Mouse (Mus musculus) limb, embryonic 10.5 days (tissue): Measurements from ENCODE around the gene Unc79. TPM values are rescaled to one million over a fixed set of nuclear protein-coding genes. Genes with fewer than 3 reads are reported as not detected.

Experiments
- DNase-seq: peaks from one replicate; pipeline ENCODE4 v3.0.0-alpha.2; 2017; ENCODE audit warnings: low spot score
- H3K27ac ChIP-seq: fragments of 300-500 bp; sonication (generic); 2 replicates; pipeline ENCODE4 v1.5.1; 2016; ENCODE audit warnings: mild to moderate bottlenecking
- H3K27me3 ChIP-seq: fragments of 300-500 bp; sonication (generic); 2 replicates; pipeline ENCODE4 v1.6.1; 2016; ENCODE audit warnings: low read depth, mild to moderate bottlenecking; ENCODE audit not compliant: poor library complexity, severe bottlenecking
- H3K36me3 ChIP-seq: fragments of 300-500 bp; sonication (generic); 2 replicates; pipeline ENCODE4 v1.6.1; 2016; ENCODE audit warnings: mild to moderate bottlenecking, moderate library complexity
- H3K4me1 ChIP-seq: fragments of 300-500 bp; sonication (generic); 2 replicates; pipeline ENCODE4 v1.6.1; 2016
- H3K4me3 ChIP-seq: fragments of 300-500 bp; sonication (generic); 2 replicates; pipeline ENCODE4 v1.5.1; 2016; ENCODE audit warnings: mild to moderate bottlenecking, moderate library complexity
- H3K9me3 ChIP-seq: fragments of 300-500 bp; sonication (generic); replicated peaks from 2 replicates; pipeline ENCODE4 v1.6.1; 2016; ENCODE audit warnings: mild to moderate bottlenecking
- WGBS: fragments of 180-500 bp; shearing (Covaris S2); methylation state at CpG from one replicate; pipeline ENCODE4 v1.1.7; 2016; 5-methylcytosine and 5-hydroxymethylcytosine counted together
- polyA plus RNA-seq: library from polyadenylated mRNA; unstranded; fragments of >200 nt; fragmentation: Nextera tagmentation; extraction: Ambion mirVana; gene quantifications from 2 replicates; pipeline ENCODE4 v1.2.1, GENCODE M21; 2016

Gene Unc79
- polyA plus RNA-seq = 0.05 TPM in 2 replicates

GRCm38 (mm10) chr12:102948778-102949394 is at the start of gene Unc79:
Gene Unc79 (plus strand): TSS chr12:102948859.
- no peaks in the 10 kb centered on the region for H3K9me3 ChIP-seq
- peak within 1 kb of the TSS; percentile 58 for H3K4me3 ChIP-seq
- H3K36me3 ChIP-seq = no peaks in the 10 kb centered on the region
- peaks cover 37% of the 10 kb centered on the region for H3K27me3 ChIP-seq
- WGBS = under 1% methylated on average over 48 of the region's 48 CpGs
- H3K27ac ChIP-seq = no peak within 1 kb of the TSS
- peaks cover 15% of the 10 kb centered on the region for H3K4me1 ChIP-seq
- DNase-seq = peak; percentile 47

GRCm38 (mm10) chr12:102899091-102899490 is 49.6 kb upstream of the Unc79 start, which contains the start of gene Cox8c:
Gene Cox8c (plus strand): TSS chr12:102899316.
- DNase-seq = no peak
- no peak within 1 kb of the TSS for H3K27ac ChIP-seq
- no peaks in the 10 kb centered on the region for H3K36me3 ChIP-seq
- H3K4me1 ChIP-seq = no peaks in the 10 kb centered on the region
- 89% methylated on average over 17 of the region's 17 CpGs for WGBS
- no peak within 1 kb of the TSS for H3K4me3 ChIP-seq
- H3K27me3 ChIP-seq = no peaks in the 10 kb centered on the region
- no peaks in the 10 kb centered on the region for H3K9me3 ChIP-seq

DNA sequence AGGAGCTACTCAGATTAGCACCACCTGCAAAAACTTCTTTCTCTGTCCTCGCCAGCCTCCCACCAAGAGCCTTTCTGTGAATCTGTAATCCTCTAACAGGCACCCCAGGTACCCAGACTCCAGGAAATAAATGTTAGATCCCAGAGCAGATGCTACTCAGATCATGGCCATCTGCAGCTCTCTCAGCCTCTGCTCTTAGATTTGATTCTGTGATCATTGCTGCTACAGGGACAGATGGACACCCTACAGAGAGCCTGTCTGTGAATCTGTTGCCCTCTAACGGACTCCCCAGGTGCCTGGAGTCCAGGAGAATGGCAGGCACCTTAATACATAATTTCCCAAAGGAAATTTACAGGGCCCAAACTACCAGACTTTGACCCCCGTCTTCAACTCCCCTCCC is 40.5 kb upstream of the Unc79 start:
- Histone ChIP-seq H3K4me1 (no peaks in the 10 kb centered on the region; the same call in 1 of the 2 replicates), H3K27ac (no peak overlapping the region), H3K36me3 (no peaks in the 10 kb centered on the region), H3K27me3 (peaks cover 36% of the 10 kb centered on the region; the same call in 1 of the 2 replicates), H3K9me3 (no peaks in the 10 kb centered on the region), H3K4me3 (no peak overlapping the region)
- 61% methylated on average over 3 of the region's 3 CpGs for WGBS
- DNase-seq = no peak

DNA sequence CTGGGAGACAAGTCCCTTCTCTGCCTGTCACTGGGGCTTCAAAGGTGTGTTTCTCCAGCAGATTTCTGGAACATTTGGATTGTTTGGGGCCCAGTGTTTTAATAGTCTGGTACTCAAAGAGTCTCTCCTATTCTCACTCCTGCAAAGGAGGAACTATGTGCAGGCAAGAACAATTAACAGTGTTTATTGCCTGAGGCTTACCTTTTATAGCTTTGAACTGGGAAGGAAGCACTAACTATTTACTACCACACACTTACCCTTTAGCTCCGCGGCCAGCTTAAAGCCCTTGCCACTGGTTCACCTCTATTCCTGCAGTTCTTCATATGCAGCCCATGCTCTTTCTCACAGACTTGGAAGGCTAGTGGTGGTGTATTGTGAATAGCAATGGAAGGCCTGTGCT is 32.6 kb upstream of the Unc79 start:
- no peak for DNase-seq
- peaks cover 51% of the 10 kb centered on the region for H3K27me3 ChIP-seq
- H3K9me3 ChIP-seq = no peaks in the 10 kb centered on the region
- 56% methylated on average over 2 of the region's 2 CpGs for WGBS
- peaks cover 11% of the 10 kb centered on the region; the same call in 1 of the 2 replicates for H3K4me1 ChIP-seq
- H3K4me3 ChIP-seq = no peak overlapping the region
- H3K27ac ChIP-seq = no peak overlapping the region
- no peaks in the 10 kb centered on the region for H3K36me3 ChIP-seq

DNA sequence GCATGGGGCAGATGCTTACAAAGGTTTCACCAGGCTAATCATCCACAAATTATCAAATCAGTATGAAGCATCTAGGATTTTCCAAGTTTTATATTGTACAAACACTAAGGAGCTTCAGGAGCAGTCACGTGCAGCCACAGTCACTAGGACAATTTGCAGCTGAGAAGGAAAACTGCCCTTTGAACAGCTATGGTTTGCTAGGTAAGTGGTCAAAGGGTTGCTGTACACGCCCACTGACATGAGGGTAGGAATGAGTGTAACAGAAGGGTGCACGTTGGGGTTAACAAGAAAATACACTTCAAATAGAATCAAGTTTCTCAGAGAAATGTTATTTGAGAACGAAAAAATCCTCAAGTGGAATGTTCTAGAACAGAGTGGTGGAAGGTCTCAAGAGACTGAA is 18.9 kb upstream of the Unc79 start:
- no peak overlapping the region for H3K4me3 ChIP-seq
- H3K27me3 ChIP-seq = no peaks in the 10 kb centered on the region; the same call in 1 of the 2 replicates
- no peak for DNase-seq
- H3K4me1 ChIP-seq = no peaks in the 10 kb centered on the region
- no peak overlapping the region for H3K27ac ChIP-seq
- 85% methylated on average over 4 of the region's 4 CpGs for WGBS
- H3K9me3 ChIP-seq = no peaks in the 10 kb centered on the region
- H3K36me3 ChIP-seq = no peaks in the 10 kb centered on the region

DNA sequence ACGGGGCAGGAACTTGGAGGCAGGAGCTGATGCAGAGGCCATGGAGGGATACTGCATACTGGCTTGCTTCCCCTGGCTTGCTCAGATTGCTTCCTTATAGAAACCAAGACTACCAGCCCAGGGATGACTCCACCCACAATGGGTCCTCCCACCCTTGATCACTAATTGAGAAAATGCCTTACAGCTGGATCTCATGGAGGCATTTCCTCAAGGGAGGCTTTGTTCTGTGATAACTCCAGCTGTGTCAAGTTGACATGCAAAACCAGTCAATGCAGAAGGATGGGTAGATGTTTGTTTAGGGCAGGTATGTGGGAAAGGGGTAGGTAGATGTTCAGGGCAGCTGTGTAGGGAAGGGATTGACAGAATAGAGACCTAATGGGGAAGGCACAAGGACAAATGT is 18.3 kb upstream of the Unc79 start:
- Histone ChIP-seq H3K4me1 (no peaks in the 10 kb centered on the region), H3K27me3 (no peaks in the 10 kb centered on the region; the same call in 1 of the 2 replicates), H3K36me3 (no peaks in the 10 kb centered on the region), H3K9me3 (no peaks in the 10 kb centered on the region), H3K4me3 (no peak overlapping the region), H3K27ac (no peak overlapping the region)
- 66% methylated on average over 1 of the region's 1 CpGs for WGBS
- no peak for DNase-seq

- Histone ChIP-seq H3K27me3 (no peaks in the 10 kb centered on the region; the same call in 1 of the 2 replicates), H3K4me3 (no peak overlapping the region), H3K9me3 (no peaks in the 10 kb centered on the region), H3K36me3 (no peaks in the 10 kb centered on the region), H3K27ac (no peak overlapping the region), H3K4me1 (no peaks in the 10 kb centered on the region)
- no peak for DNase-seq
- 90% methylated on average over 7 of the region's 7 CpGs for WGBS
Measured at GRCm38 (mm10) chr12:102930789-102931188, 17.9 kb upstream of the Unc79 start.

DNA sequence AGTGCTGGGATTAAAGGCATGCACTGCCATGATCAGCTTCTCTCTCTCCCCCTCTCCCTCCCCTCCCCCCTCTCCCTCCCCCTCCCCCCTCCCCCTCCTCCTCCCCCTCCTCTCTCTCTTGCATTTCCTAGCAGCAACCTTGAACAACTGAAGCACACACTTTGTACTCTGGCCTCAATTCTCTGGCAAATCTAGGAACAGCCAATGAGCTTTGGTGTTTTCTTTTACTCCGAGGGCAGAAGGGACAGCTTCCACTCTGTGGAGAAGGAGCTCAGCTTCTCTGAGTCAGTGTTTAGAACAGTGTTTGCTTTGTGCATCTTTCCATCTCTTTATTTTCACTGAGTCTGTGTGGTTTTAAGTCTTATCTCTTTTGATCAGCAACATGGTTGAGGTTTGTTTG is 12.8 kb upstream of the Unc79 start:
- DNase-seq = no peak
- WGBS = 72% methylated on average over 1 of the region's 1 CpGs
- no peaks in the 10 kb centered on the region for H3K4me1 ChIP-seq
- no peak overlapping the region for H3K27ac ChIP-seq
- H3K36me3 ChIP-seq = no peaks in the 10 kb centered on the region
- no peak overlapping the region for H3K4me3 ChIP-seq
- no peaks in the 10 kb centered on the region for H3K27me3 ChIP-seq
- no peaks in the 10 kb centered on the region for H3K9me3 ChIP-seq

- WGBS = 100% methylated on average over 1 of the region's 1 CpGs
- DNase-seq = no peak
- H3K27ac ChIP-seq = no peak overlapping the region
- H3K9me3 ChIP-seq = no peaks in the 10 kb centered on the region
- H3K4me1 ChIP-seq = peaks cover 15% of the 10 kb centered on the region
- H3K4me3 ChIP-seq = no peak overlapping the region
- no peaks in the 10 kb centered on the region for H3K36me3 ChIP-seq
- peaks cover 37% of the 10 kb centered on the region for H3K27me3 ChIP-seq
Measured at GRCm38 (mm10) chr12:102945571-102945970, 3.1 kb upstream of the Unc79 start.

DNA sequence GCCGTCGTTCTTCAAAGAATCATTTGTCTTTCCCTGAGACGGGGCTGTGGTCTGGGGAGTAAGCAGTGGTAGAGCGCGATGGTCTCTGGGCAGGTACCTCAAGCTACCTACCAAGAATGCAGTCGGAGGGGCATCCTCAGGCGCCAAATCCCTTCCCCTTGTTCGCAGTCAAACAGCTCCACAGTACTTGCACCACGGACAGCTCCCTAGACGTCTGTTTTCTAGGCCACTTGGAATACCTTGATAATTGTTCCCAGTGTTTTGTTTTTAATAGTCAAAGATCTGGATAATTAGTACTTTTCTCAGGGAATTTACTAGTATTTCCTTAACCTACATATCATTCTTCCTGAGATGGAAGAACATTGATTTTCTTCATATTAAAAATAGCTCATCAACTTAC is 833 bp upstream of the Unc79 start:
- H3K27me3 ChIP-seq = peaks cover 37% of the 10 kb centered on the region
- no peak for DNase-seq
- H3K4me1 ChIP-seq = peaks cover 15% of the 10 kb centered on the region
- 27% methylated on average over 10 of the region's 10 CpGs for WGBS
- no peak overlapping the region for H3K27ac ChIP-seq
- H3K4me3 ChIP-seq = no peak overlapping the region
- H3K36me3 ChIP-seq = no peaks in the 10 kb centered on the region
- no peaks in the 10 kb centered on the region for H3K9me3 ChIP-seq

DNA sequence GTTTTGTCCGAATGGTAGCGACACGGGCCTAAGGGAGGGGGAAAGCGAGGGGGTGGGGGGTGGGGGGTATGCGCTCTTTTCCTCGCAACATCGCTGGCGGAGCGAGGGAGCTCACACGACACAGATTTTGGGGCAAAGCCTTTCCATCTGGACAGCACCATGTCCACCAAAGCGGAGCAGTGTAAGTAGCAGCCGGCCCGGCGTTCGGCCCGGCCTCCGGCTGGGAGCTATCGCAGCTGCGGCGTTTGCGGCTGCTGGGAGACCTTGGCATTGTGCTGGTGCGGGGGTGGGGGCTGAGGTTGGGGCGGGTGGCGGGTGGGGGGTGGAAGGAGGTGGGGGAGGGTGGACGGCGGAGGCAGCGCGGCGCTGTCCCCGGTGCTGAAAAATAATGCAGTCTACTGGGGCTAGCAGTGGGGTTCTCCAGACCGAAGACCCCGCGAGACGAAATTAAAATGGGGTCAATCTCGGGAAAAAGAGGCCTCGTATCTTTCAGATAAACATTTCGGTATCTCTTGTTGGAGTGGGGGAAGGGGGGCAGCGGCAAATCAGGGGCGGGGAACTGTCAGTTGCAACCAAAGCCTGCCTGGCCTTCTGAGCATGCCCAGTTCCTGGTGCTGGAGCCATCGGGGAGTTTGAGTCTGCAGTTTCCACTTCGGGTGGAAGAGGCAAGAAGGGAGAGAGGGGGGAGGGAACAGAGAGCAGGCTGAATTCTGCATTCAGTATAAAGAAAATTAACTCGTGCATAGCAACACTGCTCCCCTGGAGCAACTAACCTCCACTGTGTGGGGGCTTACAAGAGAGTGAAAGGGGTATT is 943 bp downstream of the Unc79 start:
- no peak overlapping the region for H3K27ac ChIP-seq
- H3K36me3 ChIP-seq = no peaks in the 10 kb centered on the region
- peaks cover 37% of the 10 kb centered on the region for H3K27me3 ChIP-seq
- DNase-seq = peak; percentile 82
- peaks cover 15% of the 10 kb centered on the region for H3K4me1 ChIP-seq
- peak overlapping the region; percentile 58 for H3K4me3 ChIP-seq
- under 1% methylated on average over 42 of the region's 42 CpGs for WGBS
- no peaks in the 10 kb centered on the region for H3K9me3 ChIP-seq

- Histone ChIP-seq H3K4me3 (no peak overlapping the region), H3K4me1 (no peaks in the 10 kb centered on the region), H3K36me3 (no peaks in the 10 kb centered on the region), H3K27me3 (no peaks in the 10 kb centered on the region), H3K27ac (no peak overlapping the region), H3K9me3 (no peaks in the 10 kb centered on the region)
- no peak for DNase-seq
- 93% methylated on average over 7 of the region's 7 CpGs for WGBS
Measured at GRCm38 (mm10) chr12:102960051-102960775, 11.6 kb downstream of the Unc79 start.

- H3K9me3 ChIP-seq = no peaks in the 10 kb centered on the region
- H3K27me3 ChIP-seq = no peaks in the 10 kb centered on the region
- no peaks in the 10 kb centered on the region for H3K4me1 ChIP-seq
- 57% methylated on average over 3 of the region's 3 CpGs for WGBS
- H3K27ac ChIP-seq = no peak overlapping the region
- no peak overlapping the region for H3K4me3 ChIP-seq
- H3K36me3 ChIP-seq = no peaks in the 10 kb centered on the region
- no peak for DNase-seq
Measured at GRCm38 (mm10) chr12:102961066-102961465, 12.4 kb downstream of the Unc79 start.
